Mouse (Mus musculus) cortical plate, adult 2 months (tissue): ENCODE results near the gene Sptbn4.
A peak's percentile ranks its signal among the peaks of the same experiment; 100 is the strongest.

Source experiments
- CTCF ChIP-seq: fragments of 200-500 bp; IDR thresholded peaks from 2 replicates; pipeline ENCODE4 v1.5.1; 2011; ENCODE audit warnings: mild to moderate bottlenecking, control low read depth, low read length; ENCODE audit not compliant: insufficient read depth; ENCODE audit errors: extremely low read depth
- POLR2A ChIP-seq: fragments of 200-500 bp; IDR thresholded peaks from 2 replicates; pipeline ENCODE4 v1.6.1; 2011; ENCODE audit warnings: mild to moderate bottlenecking, low read length, control low read depth; ENCODE audit not compliant: insufficient read depth; ENCODE audit errors: extremely low read depth

DNA sequence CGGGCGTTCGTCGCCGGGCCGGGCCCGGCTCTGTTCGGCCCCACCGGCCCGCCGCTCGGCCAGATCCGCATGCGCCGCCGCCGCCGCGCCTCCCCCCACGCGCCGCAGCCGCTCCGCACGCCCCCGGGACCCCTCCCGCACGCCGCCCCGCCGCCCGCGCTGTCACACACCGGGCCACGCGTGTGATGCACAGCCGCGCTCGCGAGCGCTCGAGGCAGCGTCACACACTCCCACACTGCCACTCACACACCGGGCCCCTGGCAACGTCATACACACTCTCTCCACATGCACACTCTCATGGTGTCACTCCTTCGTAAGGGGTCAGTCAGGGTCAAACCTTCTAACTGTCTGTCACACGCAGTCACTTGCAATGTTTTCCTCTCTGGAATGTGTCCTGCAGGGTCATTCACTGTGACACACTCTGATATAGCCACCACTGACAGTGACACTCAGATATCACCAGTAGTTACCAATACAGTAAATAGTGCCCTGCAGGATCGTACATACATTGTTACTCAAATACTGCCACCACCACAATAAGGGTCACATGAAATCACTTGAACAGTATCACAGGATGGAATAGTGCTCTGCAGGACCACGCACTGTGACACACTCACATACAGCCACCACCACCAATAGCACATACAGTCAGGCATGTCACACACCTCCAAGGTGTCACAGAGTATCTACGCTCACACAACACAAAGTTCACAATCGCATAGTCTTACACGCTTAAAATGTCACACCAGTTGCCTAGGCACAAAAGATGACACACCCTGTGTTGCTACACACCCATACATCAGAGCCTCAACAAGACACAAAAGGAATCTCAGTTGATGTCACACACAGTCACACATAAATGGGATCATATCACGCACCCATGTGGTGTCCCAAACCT is 716 bp downstream of the Sptbn4 start:
- TF ChIP-seq CTCF (no peak), POLR2A (peak; percentile 25; the same call in 1 of the 2 replicates)
